Mouse (Mus musculus) mesoderm, embryonic 11.5 days (tissue): Measurements from ENCODE around the gene Tes.
A peak's percentile ranks its signal among the peaks of the same experiment; 100 is the strongest.

ENCODE experiments used
- DNase-seq: peaks from one replicate; pipeline ENCODE4 v3.0.0-alpha.2; 2012; ENCODE audit warnings: low read depth, low spot score

The Tes gene

DNA sequence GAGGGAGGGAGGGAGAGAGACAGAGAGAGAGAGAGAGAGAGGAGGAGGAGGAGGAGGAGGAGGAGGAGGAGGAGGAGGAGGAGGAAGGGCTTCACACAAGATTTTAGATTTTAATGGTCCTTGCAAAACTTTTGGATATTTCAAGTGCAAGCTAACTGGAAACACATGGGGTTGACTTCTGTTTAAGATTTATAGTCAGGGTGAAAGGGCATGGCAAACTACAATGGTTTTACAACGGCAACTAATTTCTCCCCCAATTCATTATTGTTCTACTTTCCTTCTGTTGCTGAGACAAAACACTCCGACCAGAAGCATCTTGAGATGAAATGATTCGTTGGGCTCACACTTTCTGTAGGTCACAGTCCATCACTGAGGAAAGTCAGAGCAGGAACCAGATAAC lies 87.6 kb downstream of the Tes start:
- peak; percentile 42 for DNase-seq
